8 mouse cellular contexts compared by ENCODE assay signal in genomic region chr17:84185011-84185411, GRCm38 (mm10). TPM values are rescaled to one million over a fixed set of nuclear protein-coding genes. Genes with fewer than 3 reads are reported as not detected.
DNase-seq lines count a peak whose midpoint lies in the region; ATAC-seq lines count a peak whose summit lies in the region.

No protein-coding gene starts in this region.

- peak overlapping the region; percentile 93 for H3K9ac ChIP-seq in heart, embryonic 14.5 days (ENCODE audit: low read length)
- peak overlapping the region; percentile 94 for H3K9ac ChIP-seq in midbrain, embryonic 12.5 days (replicated peaks)

- no peaks in the 10 kb centered on the region for H3K27me3 ChIP-seq in heart, embryonic 14.5 days (ENCODE audit: control insufficient read depth, insufficient read depth, low read length)
- H3K27me3 ChIP-seq in midbrain, embryonic 12.5 days, result peaks cover 5% of the 10 kb centered on the region; the same call in 1 of the 2 replicates

- H3K27ac ChIP-seq in heart, embryonic 14.5 days (replicated peaks in 1 of 2; ENCODE audit: control insufficient read depth in 1 of 2, insufficient read depth in 1 of 2, low read depth in 2 of 2, low read length in 2 of 2), result peak overlapping the region; percentile 50 to 94
- peak overlapping the region; percentile 39; the same call in 1 of the 2 replicates for H3K27ac ChIP-seq in midbrain, embryonic 12.5 days (replicated peaks)

- H3K9me3 ChIP-seq in heart, embryonic 14.5 days (ENCODE audit: control insufficient read depth, low read length), result no peaks in the 10 kb centered on the region
- no peaks in the 10 kb centered on the region for H3K9me3 ChIP-seq in midbrain, embryonic 12.5 days

- ATAC-seq in heart, embryonic 14.5 days (ENCODE audit: insufficient number of reproducible peaks, insufficient read depth, low FRiP score, low read depth), result no peak
- ATAC-seq in midbrain, embryonic 12.5 days (ENCODE audit: low FRiP score, low read depth), result no peak
- no peak for ATAC-seq in granulocyte monocyte progenitor cell, adult 5-6 weeks (replicated peaks; ENCODE audit: poor library complexity, severe bottlenecking)

- H3K4me3 ChIP-seq in heart, embryonic 14.5 days (ENCODE audit: control insufficient read depth in 1 of 2, insufficient read depth in 1 of 2, low read depth in 1 of 2, low read length in 2 of 2), result peak overlapping the region; percentile 42 to 74
- H3K4me3 ChIP-seq in midbrain, embryonic 12.5 days, result peak overlapping the region; percentile 76

- H3K4me1 ChIP-seq in heart, embryonic 14.5 days (ENCODE audit: control insufficient read depth in 2 of 2, insufficient read depth in 2 of 2, low read length in 2 of 2), result peaks cover 28 to 48% of the 10 kb centered on the region in 2 experiments
- peaks cover 48% of the 10 kb centered on the region for H3K4me1 ChIP-seq in midbrain, embryonic 12.5 days

- peaks cover 15% of the 10 kb centered on the region; the same call in 1 of the 2 replicates for H3K36me3 ChIP-seq in heart, embryonic 14.5 days (ENCODE audit: control insufficient read depth, insufficient read depth, low read length)
- no peaks in the 10 kb centered on the region for H3K36me3 ChIP-seq in midbrain, embryonic 12.5 days

- peak; percentile 9 for DNase-seq in gastrocnemius, postnatal 10 days
- DNase-seq in gastrocnemius, adult 8-10 months (ENCODE audit: low spot score in 2 of 2), result no peak
- DNase-seq in T-cell, adult 2 months (ENCODE audit: low spot score), result peak; percentile 62
- DNase-seq in kidney, postnatal 4 days, result peak; percentile 26 to 52
- no peak for DNase-seq in ovary, postnatal 36 days (ENCODE audit: low spot score)

- peak overlapping the region; percentile 87 for H3K4me2 ChIP-seq in heart, embryonic 14.5 days (ENCODE audit: low read length)
- H3K4me2 ChIP-seq in midbrain, embryonic 12.5 days (replicated peaks), result peak overlapping the region; percentile 74

- 9% methylated on average over 7 of the region's 7 CpGs for WGBS in heart, embryonic 14.5 days
- WGBS in midbrain, embryonic 12.5 days, result 3% methylated on average over 7 of the region's 7 CpGs

RNA-seq across cellular contexts. Expression of gene Zfp36l2, which starts 2.7 kb away (rescaled TPM):
- total RNA-seq in gastrocnemius, postnatal 10 days (2021), result 10 to 100 TPM; 26.2 to 32.6 TPM
- total RNA-seq in gastrocnemius, adult 8-10 months (2022), result 10 to 100 TPM in 1 of 4 experiments, 1 to 10 TPM in 3; 5.1 to 10.3 (median 7.5) TPM
- 8.5 and 9.6 TPM in 2 replicates for polyA plus RNA-seq in heart, embryonic 14.5 days (2014; fragmentation: Nextera tagmentation; extraction: Ambion mirVana)
- polyA plus RNA-seq in midbrain, embryonic 12.5 days (2016; fragmentation: Nextera tagmentation; extraction: Ambion mirVana), result 11.4 and 13.6 TPM in 2 replicates
- 199 TPM in 2 replicates for total RNA-seq in granulocyte monocyte progenitor cell, adult 5-6 weeks (2014; fragmentation: Nextera tagmentation)
- 91.5 and 99.4 TPM in 2 replicates for total RNA-seq in granulocyte monocyte progenitor cell, adult 5-6 weeks (2017)

Comparison
In these comparisons a context has a peak if more than half of its experiments do, and no peak if none do; other contexts are left out.
1. DNase-seq: peak in gastrocnemius, postnatal 10 days (single experiment), T-cell, adult 2 months (single experiment) and kidney, postnatal 4 days (2 of 2); none in gastrocnemius, adult 8-10 months (0 of 2) and ovary, postnatal 36 days (single experiment).